Mouse (Mus musculus) retina, embryonic 14.5 days (tissue): ENCODE results near the gene Chuk.
A peak's percentile ranks its signal among the peaks of the same experiment; 100 is the strongest.

Source experiments
- DNase-seq: peaks from one replicate; pipeline ENCODE4 v3.0.0-alpha.2; 2015; ENCODE audit warnings: low spot score

The Chuk gene

GRCm38 (mm10) chr19:44107661-44108521 is 611 bp upstream of the Chuk start:
- DNase-seq, result no peak

- DNase-seq, result no peak
Measured at GRCm38 (mm10) chr19:44104393-44104792, 2.9 kb downstream of the Chuk start.

GRCm38 (mm10) chr19:44103001-44103400 is 4.3 kb downstream of the Chuk start:
- no peak for DNase-seq

GRCm38 (mm10) chr19:44100840-44101239 is 6.4 kb downstream of the Chuk start:
- no peak for DNase-seq

- peak; percentile 56 for DNase-seq
Measured at GRCm38 (mm10) chr19:44086278-44086677, 21.0 kb downstream of the Chuk start.

GRCm38 (mm10) chr19:44080920-44081319 is 26.4 kb downstream of the Chuk start:
- DNase-seq, result no peak

GRCm38 (mm10) chr19:44080023-44080422 is 27.3 kb downstream of the Chuk start:
- DNase-seq, result no peak

- DNase-seq, result no peak
Measured at GRCm38 (mm10) chr19:44077024-44077423, 30.3 kb downstream of the Chuk start.

GRCm38 (mm10) chr19:44076457-44076856 is 30.8 kb downstream of the Chuk start:
- DNase-seq, result no peak

- DNase-seq, result no peak
Measured at GRCm38 (mm10) chr19:44074986-44075385, 32.3 kb downstream of the Chuk start.

GRCm38 (mm10) chr19:44071166-44071565 is 36.1 kb downstream of the Chuk start:
- no peak for DNase-seq

- no peak for DNase-seq
Measured at GRCm38 (mm10) chr19:44069914-44070232, 37.4 kb downstream of the Chuk start.

GRCm38 (mm10) chr19:44069121-44069913 is 38.0 kb downstream of the Chuk start, which contains the start of gene Erlin1:
Gene Erlin1, minus strand, starts transcription at chr19:44069785.
- DNase-seq, result peak; percentile 90

GRCm38 (mm10) chr19:44068232-44068631 is 39.0 kb downstream of the Chuk start:
- DNase-seq, result no peak

GRCm38 (mm10) chr19:44067323-44068049 is 39.8 kb downstream of the Chuk start:
- DNase-seq, result no peak

GRCm38 (mm10) chr19:44064734-44065133 is 42.5 kb downstream of the Chuk start:
- no peak for DNase-seq

GRCm38 (mm10) chr19:44063773-44064172 is 43.5 kb downstream of the Chuk start:
- no peak for DNase-seq

- DNase-seq, result no peak
Measured at GRCm38 (mm10) chr19:44060226-44060625, 47.1 kb downstream of the Chuk start.

GRCm38 (mm10) chr19:44055173-44055826 is 52.0 kb downstream of the Chuk start:
- no peak for DNase-seq

- DNase-seq, result no peak
Measured at GRCm38 (mm10) chr19:44050388-44050787, 56.9 kb downstream of the Chuk start.

- no peak for DNase-seq
Measured at GRCm38 (mm10) chr19:44049282-44049681, 58.0 kb downstream of the Chuk start.

GRCm38 (mm10) chr19:44045847-44046246 is 61.4 kb downstream of the Chuk start:
- DNase-seq, result no peak
